Mouse (Mus musculus) left cerebral cortex, postnatal 25 days (tissue): Measurements from ENCODE around the gene Ndrg3. TPM values are rescaled to one million over a fixed set of nuclear protein-coding genes. Genes with fewer than 3 reads are reported as not detected.

Experiments used
- DNase-seq, 2 experiments: peaks; one replicate each; pipeline ENCODE4 v3.0.0; 2022; ENCODE audit warnings: low spot score in 2 of 2, mixed read lengths in 1 of 2
- intact Hi-C: fragments of 180-260 bp; cut with DNase I; formaldehyde crosslinking; loops from one replicate; pipeline ENCODE4 v1.15.1; 2025
- total RNA-seq, 2 experiments: library from RNA; stranded (reverse); gene quantifications; 2 replicates each; pipeline ENCODE4 v1.2.3; 2021

Gene Ndrg3
- 100 to 1,000 TPM; 509 to 517 TPM for total RNA-seq

DNA sequence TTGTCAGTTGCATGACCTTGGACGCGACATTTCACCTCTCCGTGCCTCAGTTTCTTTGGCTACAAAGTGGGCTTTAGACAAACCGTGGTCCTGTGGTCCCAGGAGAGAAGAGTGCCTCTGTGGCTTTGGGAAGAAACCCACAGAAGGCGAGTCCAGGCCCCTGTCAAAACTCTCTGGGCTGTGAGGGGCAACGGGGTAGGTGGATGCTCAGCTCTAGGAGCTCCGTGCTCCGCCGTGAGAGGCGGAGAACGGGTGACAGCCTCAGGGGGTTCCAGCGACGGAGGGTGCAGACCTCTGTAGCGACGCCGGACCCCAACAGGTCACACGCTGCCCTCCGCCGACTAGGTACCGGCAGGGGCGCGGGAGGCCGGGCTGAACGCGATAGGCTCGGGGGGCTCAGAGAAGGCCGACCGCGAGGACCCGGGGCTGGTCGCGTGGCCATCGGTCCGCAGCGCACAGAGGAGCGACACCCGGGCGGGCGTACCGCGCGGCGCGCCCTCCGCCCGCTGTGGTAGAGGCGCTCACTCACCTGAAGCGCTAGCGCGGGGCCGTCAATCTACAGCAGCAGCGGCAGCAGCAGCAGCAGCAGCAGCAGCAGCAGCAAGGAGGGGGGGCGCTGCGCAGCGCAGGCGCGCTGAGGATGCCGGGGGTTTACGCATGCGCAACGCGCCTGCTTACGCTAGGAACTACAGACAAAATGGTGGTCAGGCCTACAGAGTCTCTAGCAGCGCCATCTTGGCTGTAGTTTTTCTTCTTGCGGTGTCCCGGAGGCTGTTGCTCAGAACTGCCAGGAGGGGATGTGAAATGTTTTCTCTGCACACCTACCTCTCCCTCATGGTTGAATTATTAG is at the start of gene Ndrg3:
Gene Ndrg3, minus strand, starts transcription at position 587 of the 850 bp plus-strand sequence.
- peak; percentile 96 to 99 for DNase-seq
- intact Hi-C loops: loop anchor here (5.0 to 10.0 kb wide), 2 partner anchors 54 to 257 kb away; no protein-coding TSS in a partner anchor

DNA sequence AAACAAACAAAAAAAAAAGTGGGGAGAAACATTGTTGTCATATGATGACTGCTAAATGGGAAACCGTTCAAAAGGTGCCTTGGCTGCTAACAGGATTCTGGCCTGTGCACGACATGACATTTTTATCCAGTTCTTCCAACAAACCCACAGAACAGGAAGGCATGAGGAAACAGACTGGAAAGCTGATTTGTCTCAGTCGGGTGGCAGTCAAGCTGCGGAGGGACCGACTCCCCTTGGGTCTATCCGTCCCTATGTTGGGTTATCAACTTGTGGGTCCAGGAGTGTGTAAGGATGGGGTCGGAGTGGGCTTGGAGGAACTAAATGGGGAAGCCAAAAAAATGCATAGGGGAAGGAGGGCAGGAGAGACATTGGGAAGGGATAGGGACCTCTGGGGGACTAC is 49.6 kb upstream of the Ndrg3 start:
- intact Hi-C loops: loop anchor here (5.0 kb wide), 1 partner anchor 36 kb away; the partner anchor contains the start of gene Soga1
- DNase-seq: no peak

DNA sequence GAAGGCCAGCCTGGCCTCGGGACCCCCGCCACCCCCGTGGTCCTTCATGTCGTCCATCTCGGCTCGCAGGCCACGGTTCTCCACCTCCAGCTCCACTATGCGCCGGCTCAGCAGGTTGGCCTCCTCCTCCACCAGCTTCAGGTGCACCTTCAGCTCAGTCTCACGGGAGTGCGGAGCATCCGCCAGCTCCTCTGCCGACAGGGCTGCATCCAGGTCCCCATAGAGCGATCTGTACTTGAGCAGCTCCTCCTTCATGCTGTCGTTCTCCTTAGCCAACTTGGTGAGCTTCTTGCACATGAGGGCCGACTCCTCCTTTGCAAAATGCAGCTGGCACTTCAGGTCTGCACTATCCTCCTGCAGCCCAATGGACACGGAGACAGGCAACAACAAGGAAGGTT is 48.8 kb upstream of the Ndrg3 start:
- intact Hi-C loops: loop anchor here (5.0 kb wide), 1 partner anchor 37 kb away; the partner anchor contains the start of gene Soga1
- DNase-seq: no peak

DNA sequence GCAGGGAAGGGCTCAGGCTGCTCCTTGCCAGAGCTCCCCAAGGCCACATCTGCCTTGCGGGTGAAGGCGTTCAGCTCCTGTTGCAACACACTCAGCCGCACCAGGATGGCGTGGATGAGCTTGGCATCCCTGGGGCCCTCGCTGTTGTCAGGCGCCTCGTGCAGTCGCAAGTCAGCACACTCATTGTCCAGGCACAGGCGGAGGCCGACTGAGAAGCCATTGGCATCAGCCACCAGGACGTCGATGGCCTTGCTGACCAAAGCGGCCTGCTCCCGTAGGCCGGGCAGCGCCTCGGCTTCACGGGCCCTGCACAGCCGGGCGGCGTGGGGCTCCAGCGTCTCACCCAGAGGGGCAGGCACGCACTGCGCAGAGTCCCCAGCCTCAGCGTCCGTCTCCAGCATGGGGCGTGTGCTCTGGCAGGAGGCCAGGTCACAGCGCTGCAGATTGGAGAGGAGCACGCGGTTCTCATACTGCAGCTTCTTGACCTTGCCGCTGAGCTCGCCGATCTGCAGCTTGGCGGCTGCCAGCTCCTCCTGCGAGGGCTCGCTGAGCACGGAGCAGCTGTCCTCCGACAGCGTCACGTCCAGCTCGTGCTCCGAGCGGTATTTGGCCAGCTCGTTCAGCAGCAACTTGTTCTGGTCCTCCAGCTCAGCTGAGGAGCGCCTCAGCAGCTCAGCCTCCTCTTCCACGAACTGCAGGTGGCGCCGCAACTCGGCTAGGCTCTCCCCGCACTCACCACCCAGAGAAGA is 48.2 kb upstream of the Ndrg3 start:
- DNase-seq: no peak
- intact Hi-C loops: loop anchor here (5.0 kb wide), 1 partner anchor 37 kb away; the partner anchor contains the start of gene Soga1

DNA sequence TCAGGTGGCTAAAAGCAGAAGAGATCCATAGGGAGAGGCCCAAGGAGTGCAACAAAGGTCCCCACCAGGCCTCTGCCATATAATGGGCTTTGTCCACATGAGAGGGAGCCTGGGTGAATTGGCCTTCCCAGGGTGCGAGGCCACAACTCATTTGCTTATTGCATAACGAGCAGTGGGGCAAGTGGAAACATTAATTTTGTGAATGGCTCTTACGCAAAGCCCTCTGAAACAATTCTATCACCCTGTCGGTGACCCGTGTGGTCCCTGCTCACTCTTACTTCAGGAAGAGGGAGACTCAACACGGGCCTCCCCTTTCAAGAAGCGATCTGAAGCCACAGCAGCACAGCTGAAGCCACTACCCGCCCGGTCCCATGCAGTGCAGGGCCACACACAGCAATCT is 45.4 kb upstream of the Ndrg3 start:
- DNase-seq: no peak
- intact Hi-C loops: no loop called here

DNA sequence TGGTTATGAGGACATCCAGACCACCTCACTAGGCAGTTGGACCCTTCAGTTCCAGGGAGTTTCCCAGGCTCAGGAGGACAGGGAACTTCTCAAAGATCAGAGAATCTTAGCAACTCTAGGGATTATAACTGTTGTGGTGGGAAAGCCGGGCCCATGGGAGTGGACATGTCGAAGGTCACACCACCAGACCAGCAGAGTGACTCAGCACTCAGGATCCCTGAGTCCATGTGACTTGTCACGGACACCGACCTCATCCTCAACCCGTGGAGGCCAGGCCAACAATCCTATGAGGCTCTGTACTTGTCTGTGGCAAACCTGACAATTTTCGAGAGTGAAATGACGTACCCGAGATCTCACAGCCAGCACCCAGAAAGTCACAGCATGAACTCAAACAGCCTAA is 44.5 kb upstream of the Ndrg3 start:
- no peak for DNase-seq
- intact Hi-C loops: no loop called here

DNA sequence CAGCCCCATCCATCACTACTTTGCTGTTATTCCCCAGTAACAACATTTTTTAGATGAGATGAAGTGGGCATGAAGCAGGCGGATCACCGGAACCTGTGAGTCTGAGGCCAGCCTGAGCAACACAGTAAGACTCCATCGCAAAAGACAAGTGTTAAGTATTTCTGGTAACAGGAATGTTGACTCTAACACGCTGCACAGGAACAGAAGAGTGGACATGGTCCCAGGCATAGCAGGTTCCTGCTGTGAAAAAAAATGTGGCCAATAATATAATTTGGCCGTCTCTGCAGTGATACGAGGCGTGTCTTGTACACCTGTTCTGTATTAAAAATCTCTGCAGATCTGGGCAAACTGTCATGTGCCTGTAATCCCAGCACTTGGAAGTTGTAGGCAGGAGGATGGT is 43.5 kb upstream of the Ndrg3 start:
- intact Hi-C loops: no loop called here

DNA sequence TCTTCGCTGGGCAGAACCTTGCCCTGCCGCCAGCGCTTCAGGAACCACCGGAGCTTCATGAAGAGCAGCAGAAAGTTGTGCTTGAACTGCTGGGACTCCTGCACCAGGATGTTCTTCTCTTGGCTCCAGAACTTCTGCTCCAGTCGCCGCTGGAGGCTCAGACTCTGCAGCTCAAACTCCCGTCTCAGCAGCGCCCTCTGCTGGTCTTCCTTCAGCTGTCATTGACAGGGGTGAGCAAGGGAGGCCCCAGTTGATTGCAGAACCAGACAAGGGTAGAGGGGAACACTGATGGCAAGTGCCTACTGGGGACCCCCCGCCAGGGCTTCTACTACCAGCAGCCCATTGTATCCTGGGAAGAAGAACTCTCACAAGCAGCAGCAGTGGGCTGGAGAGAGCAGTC is 38.9 kb upstream of the Ndrg3 start:
- intact Hi-C loops: no loop called here
- DNase-seq: peak; percentile 81

More for the DNA sequence above, 43.5 kb upstream of the Ndrg3 start:
- DNase-seq: no peak

DNA sequence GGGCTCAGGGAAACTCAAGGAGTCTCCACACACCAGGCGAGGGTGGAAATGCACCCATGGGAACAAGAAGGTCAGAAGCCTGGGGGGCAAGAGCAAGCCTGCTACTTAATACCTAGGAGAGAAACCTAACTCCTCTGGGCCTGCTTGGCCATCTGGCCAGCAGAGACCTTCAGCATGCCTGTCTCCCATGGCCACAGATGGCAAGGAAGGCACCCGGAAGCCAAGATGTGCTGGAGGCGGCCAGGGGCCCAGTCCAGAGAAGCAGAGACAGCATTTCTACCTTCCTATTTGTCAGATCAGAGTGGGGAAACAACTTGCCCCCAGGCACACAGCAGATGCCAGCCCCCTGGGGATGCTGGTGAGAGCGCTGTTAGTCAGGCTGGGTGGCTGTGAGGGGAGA is 36.4 kb upstream of the Ndrg3 start:
- intact Hi-C loops: no loop called here
- no peak for DNase-seq

DNA sequence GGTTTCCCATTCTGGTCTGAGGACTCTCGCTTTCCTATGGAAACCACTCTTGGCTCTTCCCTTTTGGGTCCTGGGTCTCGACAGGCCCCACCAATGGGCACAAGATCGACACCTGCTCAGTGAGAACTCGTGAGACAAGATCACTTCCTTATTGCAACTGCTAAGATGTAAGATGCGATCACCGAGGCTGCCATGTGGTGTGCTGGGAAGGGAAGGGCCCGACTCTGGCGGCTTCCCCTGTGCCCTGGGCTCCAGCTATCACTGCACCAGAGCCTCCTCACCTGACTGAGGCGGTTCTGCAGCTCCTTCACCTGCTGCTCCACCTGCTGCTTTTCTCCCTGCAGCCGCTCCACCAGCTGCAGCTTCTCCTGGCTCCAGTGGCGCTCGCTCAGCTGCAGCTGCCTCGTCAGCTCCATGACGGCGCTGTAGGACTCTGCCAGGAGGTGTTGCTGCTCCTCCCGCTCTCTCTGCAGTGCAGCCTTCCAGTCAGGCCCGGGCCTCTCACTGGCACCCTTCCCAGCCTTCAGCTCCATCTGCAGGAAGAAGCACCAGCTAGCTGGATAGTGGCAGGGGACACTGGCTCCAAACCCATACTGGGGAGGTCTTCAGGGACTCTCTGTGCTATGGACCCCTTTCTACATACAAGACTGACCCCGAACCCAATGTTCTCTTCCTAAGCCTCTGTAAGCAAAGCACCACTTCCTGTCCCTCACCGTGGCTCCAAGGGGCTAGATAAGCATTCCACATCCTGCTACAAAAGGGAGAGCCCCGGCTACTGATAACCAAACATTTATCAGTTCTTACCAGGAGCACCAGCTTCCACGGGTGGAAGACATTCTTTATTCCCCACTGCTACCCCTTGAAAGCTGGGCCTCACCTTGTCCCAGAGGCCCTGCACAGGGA is 35.5 kb upstream of the Ndrg3 start:
- peak; percentile 28 to 69 for DNase-seq
- intact Hi-C loops: no loop called here

DNA sequence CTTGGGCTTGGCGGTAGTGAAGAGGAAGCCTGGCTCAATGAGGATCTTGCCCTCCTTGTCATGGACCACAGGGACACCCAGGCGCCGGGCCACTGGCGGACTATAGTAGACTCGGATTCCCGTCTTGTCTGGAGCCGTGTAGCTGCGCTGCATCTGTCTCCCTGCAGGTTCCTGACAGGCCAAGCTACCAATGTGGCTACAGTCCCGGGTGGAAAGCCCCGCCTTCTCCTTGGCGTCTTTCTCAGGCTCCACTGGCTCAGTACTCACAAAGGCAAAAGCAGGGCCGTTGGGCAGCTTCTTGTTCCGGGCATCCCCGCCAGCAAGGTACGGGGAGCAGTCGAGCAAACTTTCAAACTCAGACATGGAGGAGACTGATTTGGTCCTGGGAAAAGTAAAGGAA is 29.3 kb upstream of the Ndrg3 start:
- intact Hi-C loops: no loop called here
- DNase-seq: no peak

DNA sequence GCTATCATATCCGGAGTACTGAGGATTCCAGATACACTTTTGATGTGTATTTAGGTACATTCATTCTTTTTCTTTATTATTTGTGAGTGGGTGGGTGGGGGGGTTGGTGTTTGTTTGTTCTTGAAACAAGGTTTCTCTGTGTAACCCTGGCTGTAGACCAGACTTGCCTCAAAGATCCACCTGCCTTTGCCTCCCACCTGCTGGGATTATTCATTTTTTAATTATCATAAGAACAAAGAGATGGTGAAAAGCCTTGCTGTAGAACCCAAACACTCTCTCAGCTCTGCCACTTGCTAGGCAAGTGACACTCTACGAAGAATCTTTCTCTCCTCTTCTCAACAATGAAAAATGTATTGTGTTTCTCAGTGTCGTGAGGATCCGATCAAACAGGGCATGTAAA is 27.4 kb upstream of the Ndrg3 start:
- no peak for DNase-seq
- intact Hi-C loops: no loop called here

DNA sequence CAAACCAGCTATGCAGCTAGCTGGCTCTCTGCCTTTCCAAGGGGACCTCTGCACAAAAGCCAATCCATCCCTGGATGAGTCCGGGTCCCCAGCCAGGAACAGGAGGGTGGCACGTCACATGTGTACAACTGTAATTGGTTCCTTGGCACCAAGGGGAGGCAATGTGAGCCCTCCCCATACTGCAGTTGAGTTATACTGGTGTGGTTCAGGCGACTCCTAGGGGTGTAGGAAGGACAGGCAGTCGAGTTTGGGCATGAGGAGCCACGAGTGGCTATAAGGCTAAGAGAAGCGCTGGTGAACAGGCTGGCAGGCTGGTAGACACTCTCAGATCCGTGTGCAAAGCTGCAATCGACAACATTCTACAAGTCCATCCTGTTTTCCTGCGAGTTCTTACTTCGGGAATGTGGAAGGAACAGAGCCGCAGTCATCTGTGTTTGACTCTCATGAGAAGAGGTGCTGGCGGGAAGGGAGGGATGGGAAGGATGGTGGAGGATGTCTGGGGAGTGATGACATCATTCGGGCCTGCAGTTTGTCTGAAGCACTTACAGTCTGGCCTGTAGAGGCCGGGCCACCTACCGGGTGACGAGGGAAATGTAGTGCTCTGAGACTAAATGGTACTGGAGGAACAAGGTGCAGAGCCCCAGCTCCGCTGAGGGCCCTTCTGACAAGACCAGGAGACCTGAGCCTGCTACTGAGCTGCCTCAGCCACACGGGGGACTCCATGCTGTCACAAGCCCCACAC is 24.8 kb upstream of the Ndrg3 start:
- intact Hi-C loops: no loop called here
- no peak for DNase-seq

DNA sequence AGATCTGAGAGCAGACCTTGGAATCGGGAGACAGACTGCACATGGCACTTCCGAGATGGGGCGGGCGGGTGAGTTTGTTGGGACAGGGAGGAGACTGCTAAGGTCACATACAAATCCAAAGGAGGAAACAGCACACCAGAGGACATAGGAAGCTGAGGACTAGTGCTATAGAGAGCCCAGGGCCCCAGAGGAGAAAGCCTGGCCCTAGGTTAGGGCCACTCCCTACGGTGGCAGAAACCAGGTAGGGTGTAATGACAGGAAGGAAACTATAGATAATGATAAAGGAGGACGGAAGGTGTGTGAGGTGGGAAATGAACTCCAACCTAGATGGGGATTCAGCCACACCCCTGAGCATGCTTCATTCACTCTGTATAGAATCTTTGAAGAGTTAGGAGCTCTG is 20.5 kb upstream of the Ndrg3 start:
- intact Hi-C loops: no loop called here
- DNase-seq: no peak

DNA sequence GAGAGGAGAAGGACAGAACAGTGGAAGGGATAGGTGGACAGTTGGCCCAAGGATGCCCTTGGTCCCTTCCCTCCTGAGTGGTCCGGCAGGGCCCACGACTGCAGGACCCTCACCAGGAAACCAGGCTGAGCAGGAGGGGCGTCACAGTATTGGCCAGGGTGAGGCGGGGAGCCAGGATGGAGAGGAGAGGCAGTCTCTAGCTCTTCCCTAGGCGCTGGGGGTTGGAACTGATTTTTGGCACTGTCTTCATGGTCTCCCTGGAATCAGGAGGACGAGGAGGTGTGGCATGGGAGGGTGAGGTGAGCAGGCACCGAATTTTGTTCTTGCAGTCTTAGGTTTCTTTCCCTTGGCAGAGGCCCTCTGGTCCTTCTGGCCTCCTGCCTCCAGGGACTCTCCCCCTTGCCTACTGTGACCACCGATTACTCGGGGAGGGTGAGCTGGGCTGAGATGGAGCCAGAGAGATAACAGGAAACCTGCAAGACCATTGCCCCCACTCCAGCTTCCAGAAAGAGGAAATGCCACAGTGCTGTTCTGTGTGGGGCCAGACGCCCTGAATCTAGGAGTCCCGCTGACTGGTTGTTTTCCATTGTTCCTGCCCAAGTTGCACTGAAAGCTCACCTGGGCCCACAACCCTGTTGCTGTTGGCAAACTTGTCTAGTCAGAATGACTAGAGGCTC is 18.9 kb upstream of the Ndrg3 start:
- DNase-seq: no peak
- intact Hi-C loops: no loop called here

DNA sequence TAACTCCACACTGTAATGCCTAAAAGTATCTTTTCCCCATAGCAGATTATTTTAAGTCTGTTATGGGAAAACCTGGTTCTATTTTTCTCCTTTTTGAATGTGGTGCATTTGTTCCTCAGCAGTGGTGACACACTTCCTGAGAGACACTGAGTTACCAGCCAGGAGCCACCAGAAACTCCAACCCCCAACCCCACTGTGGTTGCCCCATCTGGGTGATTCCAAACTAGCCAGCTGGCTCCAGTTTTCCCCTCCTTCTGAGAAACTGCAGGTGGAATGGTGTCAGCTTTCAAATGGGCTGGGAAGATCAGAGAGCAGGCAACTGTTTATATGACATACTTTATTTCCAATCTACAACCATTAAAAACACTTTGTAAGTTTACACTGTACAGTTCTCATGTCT is 18.3 kb upstream of the Ndrg3 start:
- DNase-seq: peak in 1 of 2 experiments; percentile 75
- intact Hi-C loops: no loop called here

DNA sequence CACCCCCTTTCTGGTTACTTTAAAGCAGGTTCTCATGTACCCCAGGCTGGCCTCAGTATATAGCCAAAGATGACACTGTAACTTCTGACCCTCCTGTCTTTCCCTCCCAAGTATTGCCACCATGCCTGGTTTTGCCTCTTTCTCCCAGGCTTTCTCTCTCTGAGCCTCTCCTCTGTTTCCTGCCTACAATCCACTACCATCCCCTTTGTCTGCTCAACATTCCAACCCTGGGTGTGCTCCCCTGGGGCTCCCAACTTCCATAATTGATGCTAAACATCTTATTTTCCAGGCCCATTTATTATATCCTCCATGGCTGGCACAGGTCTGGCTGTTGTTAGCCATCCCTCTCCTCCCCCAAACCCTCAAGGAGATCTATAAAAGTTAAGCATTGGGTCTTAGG is 16.7 kb upstream of the Ndrg3 start:
- DNase-seq: no peak
- intact Hi-C loops: no loop called here

DNA sequence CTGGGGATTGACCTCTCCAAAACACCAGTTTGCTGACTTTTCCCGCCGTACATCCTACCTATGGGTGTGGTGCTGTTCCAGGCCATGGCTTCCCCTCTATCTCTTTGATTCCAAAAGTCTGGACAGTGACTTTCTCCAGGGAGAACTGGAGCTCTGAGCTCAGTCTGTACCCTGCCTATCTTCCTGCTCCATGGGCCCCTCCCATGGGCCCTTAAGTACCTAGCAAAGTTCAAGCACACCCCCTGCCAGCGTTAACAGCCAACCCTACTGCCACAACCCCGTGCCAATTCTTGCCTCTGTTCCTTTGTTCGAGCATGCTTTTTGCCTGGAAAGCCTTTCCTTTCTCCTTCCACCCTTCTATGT is 15.4 kb upstream of the Ndrg3 start:
- intact Hi-C loops: no loop called here
- DNase-seq: no peak
